Mouse (Mus musculus) liver, embryonic 14.5 days (tissue): ENCODE data around the gene Ndufaf2.

Experiments
- CTCF ChIP-seq: IDR thresholded peaks from 2 replicates; pipeline ENCODE4 v1.5.1; 2016; ENCODE audit warnings: antibody characterized with exemption, low read depth, control low read depth
- EP300 ChIP-seq: IDR thresholded peaks from 2 replicates; pipeline ENCODE4 v1.6.1; 2016; ENCODE audit warnings: antibody characterized with exemption, low read depth

DNA sequence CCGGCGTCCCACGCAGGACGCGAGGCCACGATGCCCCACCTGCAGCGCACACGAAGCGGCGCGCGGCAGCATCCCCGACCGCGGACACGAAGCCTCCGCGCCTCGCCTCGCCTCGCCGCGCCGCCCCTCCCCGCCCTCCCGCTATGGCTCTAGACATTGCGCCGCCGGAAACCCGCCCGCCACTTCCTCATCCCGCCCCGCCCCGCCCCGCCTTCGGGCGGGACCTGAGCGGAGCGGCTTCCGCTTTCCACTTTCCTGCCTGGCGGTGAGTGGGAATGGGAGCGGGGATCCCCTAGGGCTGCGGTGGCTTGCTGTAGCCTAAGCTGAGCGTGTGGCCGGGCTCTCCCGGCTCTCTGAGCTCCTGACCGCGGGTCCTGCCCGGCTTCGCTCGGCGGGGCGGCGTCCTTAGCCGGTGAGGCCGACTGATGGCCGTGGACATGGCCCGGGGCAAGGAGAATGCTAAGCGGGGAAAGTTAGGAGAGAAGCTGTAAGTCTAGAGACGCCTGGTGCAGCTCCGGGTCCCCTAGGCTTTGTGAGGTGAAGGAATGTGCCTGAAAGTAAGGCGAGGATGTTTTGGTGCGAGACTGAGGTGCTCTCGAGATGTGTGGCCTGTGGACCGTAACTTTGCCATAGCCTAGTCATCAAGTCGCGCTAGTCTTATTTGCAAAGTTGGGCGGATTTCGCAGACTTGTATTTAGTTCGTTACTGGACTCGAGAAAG is 114.0 kb downstream of the Ndufaf2 start, which contains the start of gene Smim15:
- TF ChIP-seq CTCF = no peak
- TF ChIP-seq EP300 = no peak
